Mouse (Mus musculus) small intestine, adult 2 months (tissue): Measurements from ENCODE around the gene Tomm40.

Experiments
- CTCF ChIP-seq: fragments of 200-500 bp; IDR thresholded peaks from 2 replicates; pipeline ENCODE4 v1.5.1; 2012; ENCODE audit warnings: low read depth, mild to moderate bottlenecking, control low read depth, inconsistent platforms, low read length, moderate library complexity, mixed read lengths; ENCODE audit not compliant: insufficient replicate concordance, insufficient read length; ENCODE audit errors: extremely low read depth
- POLR2A ChIP-seq: fragments of 200-500 bp; IDR thresholded peaks from 2 replicates; pipeline ENCODE4 v1.6.1; 2012; ENCODE audit warnings: low read depth, mild to moderate bottlenecking, control low read depth, inconsistent platforms, low read length, moderate library complexity

GRCm38 (mm10) chr7:19716822-19717221 lies 1.6 kb upstream of the Tomm40 start:
- TF ChIP-seq CTCF (no peak), POLR2A (no peak)
